Mouse (Mus musculus) c-Kit-positive CD71-positive TER-119-positive erythroid progenitor cells, embryonic 14.5 days (primary cell): ENCODE data around the gene Map3k7cl.

Experiments used
- DNase-seq: peaks from one replicate; pipeline ENCODE4 v3.0.0-alpha.2; 2013; ENCODE audit warnings: low spot score

The Map3k7cl gene

GRCm38 (mm10) chr16:87587843-87588242 lies 34.7 kb downstream of the Map3k7cl start:
- no peak for DNase-seq

- no peak for DNase-seq
These were observed 41.0 kb downstream of the Map3k7cl start for GRCm38 (mm10) chr16:87594145-87594544.

- DNase-seq, result no peak
These were observed 42.0 kb downstream of the Map3k7cl start for GRCm38 (mm10) chr16:87595149-87595548.

- no peak for DNase-seq
These were observed 49.8 kb downstream of the Map3k7cl start for GRCm38 (mm10) chr16:87602717-87603526.

GRCm38 (mm10) chr16:87604002-87604401 lies 50.9 kb downstream of the Map3k7cl start:
- DNase-seq, result no peak

- DNase-seq, result no peak
These were observed 51.8 kb downstream of the Map3k7cl start for GRCm38 (mm10) chr16:87604883-87605282.

GRCm38 (mm10) chr16:87607383-87607782 lies 54.3 kb downstream of the Map3k7cl start:
- DNase-seq, result no peak

GRCm38 (mm10) chr16:87607959-87608358 lies 54.8 kb downstream of the Map3k7cl start:
- no peak for DNase-seq

GRCm38 (mm10) chr16:87610142-87610541 lies 57.0 kb downstream of the Map3k7cl start:
- no peak for DNase-seq

- DNase-seq, result no peak
These were observed 57.6 kb downstream of the Map3k7cl start for GRCm38 (mm10) chr16:87610556-87611295.

GRCm38 (mm10) chr16:87611420-87611819 lies 58.3 kb downstream of the Map3k7cl start:
- no peak for DNase-seq

GRCm38 (mm10) chr16:87612218-87612838 lies 59.2 kb downstream of the Map3k7cl start:
- no peak for DNase-seq

GRCm38 (mm10) chr16:87617377-87617776 lies 64.2 kb downstream of the Map3k7cl start:
- DNase-seq, result no peak

GRCm38 (mm10) chr16:87621246-87621645 lies 68.1 kb downstream of the Map3k7cl start:
- DNase-seq, result no peak

GRCm38 (mm10) chr16:87623881-87624280 lies 70.8 kb downstream of the Map3k7cl start:
- no peak for DNase-seq

- no peak for DNase-seq
These were observed 71.8 kb downstream of the Map3k7cl start for GRCm38 (mm10) chr16:87624937-87625336.

GRCm38 (mm10) chr16:87625341-87625740 lies 72.2 kb downstream of the Map3k7cl start:
- no peak for DNase-seq

GRCm38 (mm10) chr16:87625816-87626215 lies 72.7 kb downstream of the Map3k7cl start:
- DNase-seq, result no peak

- DNase-seq, result no peak
These were observed 73.6 kb downstream of the Map3k7cl start for GRCm38 (mm10) chr16:87626696-87627095.

- no peak for DNase-seq
These were observed 81.6 kb downstream of the Map3k7cl start for GRCm38 (mm10) chr16:87634709-87635108.

- no peak for DNase-seq
These were observed 82.2 kb downstream of the Map3k7cl start for GRCm38 (mm10) chr16:87635213-87635755.

- DNase-seq, result no peak
These were observed 82.7 kb downstream of the Map3k7cl start for GRCm38 (mm10) chr16:87635841-87636240.
